Mouse (Mus musculus) kidney, postnatal 25 days (tissue): ENCODE results near the gene Uchl3.

Experiments
- DNase-seq, 2 experiments: peaks; one replicate each; pipeline ENCODE4 v3.0.0; 2021; ENCODE audit warnings: mixed read lengths in 2 of 2

The Uchl3 gene

DNA sequence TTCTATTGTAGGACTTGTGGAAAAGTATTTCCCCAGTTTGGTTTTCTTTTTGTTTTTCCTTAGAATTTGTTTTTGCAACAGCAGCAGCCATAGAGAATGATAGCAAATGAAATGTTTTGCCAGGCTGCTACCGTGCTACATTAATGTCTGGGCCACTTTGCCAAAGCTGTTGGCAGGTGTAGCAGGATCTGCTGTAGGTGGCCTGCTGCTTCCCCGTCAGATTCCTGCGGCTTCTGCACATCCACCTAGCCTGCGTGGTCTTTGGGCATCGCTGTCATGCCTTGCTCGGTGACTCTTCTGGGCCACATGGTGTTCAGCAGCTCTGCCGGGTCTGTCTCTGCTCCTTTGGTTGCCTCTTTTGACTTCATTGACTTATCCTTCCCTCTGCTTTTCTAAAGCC, 14.9 kb downstream of the Uchl3 start:
- DNase-seq, result no peak

- DNase-seq, result no peak
These were observed 18.5 kb downstream of the Uchl3 start for GRCm38 (mm10) chr14:101672226-101672625.

DNA sequence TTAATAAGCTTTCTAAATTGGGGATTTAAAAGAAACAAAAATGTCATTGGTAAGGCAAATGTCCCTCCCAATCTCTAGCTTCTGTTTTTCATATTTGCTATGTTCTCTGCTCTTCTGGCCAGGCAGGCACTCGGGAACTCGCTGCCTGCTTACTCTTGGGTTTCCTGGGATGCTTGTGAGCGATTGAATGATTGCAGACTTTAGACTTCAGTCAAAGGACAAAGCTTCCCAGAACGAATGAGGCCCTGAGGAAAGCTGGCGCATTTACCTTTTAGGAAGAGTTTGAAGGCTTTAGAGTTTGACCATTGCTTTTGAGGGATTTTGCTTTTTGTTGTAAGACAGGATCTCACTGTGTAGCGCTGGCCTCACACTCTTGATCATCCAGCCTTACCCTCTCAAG, 33.9 kb downstream of the Uchl3 start:
- DNase-seq, result peak; percentile 31 to 56

GRCm38 (mm10) chr14:101688406-101688805, 34.6 kb downstream of the Uchl3 start:
- DNase-seq, result no peak

GRCm38 (mm10) chr14:101704479-101704878, 50.7 kb downstream of the Uchl3 start:
- DNase-seq, result no peak

DNA sequence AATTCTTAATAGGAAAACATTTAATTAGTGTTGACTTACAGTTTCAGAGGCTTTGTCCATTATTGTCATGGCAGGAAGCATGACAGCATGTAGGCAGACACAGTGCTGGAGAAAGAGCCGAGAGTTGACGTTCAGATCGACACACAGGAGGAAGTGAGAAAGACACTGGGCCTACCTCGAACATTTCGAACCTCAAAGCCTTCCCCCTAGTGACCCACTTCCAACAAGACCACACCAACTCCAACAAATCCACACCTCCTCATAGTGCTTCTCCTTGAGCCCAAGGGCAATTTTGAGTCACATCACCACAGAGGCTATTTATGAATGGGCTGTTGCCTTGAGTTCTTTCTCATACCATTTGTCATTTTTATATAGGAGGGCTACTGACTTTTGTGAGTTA, 53.3 kb downstream of the Uchl3 start:
- DNase-seq, result no peak

DNA sequence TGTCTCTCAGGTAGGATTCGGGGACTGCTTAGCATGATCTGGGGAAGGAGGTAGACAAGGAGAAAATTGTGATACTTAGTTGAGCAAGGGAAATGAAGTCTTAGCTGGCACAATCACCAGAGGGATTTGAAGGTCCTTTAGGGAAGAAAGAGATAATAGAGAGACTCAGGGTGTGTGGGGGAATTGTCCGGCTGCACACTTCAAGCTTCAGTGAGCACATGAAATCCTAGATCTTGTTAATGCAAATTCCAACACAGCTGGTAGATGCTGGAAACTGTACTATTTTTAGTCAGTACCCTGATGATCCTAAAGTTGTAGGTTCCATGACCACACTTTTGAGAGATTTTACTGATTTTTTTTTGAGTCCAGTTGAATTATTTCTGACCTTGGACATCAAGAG, 60.6 kb downstream of the Uchl3 start:
- DNase-seq, result no peak

DNA sequence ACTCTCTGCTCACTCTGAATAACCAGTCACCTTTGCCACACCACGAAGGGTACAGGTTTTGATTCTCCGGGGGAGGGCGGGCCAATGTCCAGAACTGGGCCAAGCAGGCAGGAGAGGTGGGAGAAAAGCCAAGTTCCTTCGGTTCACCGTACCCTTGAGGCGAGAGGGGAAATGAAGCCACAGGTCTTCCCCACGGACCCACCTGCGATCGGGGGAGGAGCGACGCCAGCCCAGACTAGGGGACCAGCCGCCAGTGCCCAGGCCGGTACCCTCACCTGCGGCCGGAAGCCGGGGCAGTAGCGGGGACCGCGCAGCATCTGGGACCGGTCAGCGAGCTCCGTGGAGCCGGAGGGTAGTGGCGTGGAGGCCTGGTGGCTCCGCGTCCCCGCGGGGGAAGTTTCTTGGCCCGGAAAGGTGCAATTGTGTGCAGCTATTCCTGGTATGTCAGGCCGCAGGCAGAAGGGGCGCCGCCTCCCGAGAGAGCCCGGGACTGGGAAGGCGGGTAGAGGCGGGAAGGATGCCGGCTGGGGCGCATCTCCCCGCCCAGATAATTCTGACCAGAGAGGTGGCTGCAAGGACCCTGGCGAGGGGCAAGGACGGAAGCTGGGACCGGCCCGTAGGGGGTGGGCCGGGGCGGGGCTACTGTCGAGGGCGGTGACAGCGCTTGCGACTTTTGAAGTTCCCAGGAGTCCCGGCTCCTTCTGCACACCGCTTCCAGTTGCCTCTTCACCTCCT, 75.6 kb downstream of the Uchl3 start, which contains the start of the genes Gm9922 and Lmo7:
Gene Gm9922 (minus strand): TSS at position 578 of the 735 bp plus-strand sequence.
Gene Lmo7 (plus strand): TSS at position 721 of the 735 bp plus-strand sequence.
- peak; percentile 87 to 95 for DNase-seq

DNA sequence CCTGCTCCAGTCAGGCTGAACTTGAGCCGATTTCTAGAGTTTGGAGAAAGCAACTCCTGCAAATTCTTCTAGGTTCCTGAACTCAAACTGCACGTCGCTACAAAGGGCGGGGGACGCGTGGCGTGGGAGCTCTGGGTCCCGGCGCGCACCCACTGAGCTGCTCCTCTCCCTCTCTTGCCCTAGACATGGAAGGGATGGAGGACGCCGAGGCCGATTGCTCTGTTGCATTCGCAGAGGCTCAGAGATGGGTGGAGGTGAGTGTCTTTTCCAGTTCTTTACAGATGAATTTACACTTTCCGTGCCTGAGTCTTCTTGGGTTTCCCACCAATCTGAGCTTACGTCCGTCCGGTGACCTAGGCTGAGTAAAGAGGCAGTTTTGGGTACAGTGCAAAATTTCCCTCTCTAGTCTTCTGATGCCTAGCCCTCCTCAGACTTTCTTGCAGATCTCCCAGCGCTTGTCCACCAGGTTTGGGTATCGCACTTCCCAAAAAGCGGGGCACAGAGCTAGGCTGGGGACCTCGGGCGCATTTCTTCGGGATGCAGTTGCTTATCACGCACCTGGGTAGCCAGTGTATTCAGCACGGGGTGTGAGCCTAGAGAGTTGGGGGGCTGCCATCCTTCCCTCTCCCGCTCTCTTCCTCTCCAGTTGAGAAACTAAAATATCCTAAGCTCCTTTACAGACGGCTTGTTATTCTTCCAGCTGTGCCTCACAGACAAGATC, 76.4 kb downstream of the Uchl3 start:
- DNase-seq, result peak in 1 of 2 experiments; percentile 35

DNA sequence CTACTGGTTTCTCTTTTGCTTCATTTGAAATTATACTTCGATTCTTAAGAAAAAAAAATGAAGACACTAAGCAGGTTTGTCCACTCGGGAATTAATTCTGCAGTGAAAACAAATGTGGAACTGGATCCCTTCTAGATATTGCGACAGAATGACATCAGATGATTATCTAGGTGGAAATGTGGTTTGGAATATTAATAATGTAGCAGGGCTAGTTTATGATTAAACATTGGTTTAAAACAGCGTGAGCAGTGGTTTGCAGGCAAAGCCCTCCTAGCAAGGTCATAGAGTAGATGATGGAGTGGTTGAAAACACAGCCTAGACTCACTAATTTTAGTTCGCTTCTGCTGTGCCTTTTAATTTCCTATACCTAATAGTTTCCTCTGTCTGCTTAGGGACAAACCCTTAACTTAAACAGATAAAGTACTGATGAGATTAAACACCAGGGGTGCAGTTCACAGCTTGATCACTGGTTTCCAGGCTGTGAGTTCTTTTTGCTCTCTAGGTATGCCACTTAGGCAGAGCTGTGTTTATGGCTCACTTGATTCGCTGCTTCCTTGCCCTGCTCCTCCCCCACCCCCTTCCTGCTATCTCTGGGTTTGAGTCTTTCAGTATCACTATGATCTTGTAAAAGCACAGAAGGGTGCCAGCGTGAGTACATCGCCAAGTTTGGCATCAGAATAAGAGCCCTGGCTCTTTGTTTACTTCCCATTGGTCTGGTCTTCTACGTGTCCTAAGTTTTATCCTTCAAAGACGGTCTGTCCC, 80.0 kb downstream of the Uchl3 start:
- no peak for DNase-seq

DNA sequence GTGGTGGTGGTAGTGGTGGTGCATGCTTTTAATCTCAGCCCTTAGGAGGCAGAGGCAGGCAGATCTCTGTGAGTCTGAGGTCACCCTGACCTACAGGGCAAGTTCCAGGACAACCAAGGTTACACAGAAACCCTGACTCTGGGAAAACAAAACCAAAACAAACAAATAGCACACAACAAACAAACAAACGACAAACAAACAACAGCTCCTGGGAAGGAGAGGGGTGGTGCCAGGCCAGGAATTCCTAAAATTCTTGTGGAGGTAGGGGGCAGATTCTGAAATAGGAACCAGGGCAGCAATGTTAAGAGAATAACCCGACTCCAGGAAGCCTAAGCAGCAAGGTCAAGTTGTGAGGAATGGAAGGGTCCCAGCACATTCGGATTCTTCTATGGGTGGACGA, 83.7 kb downstream of the Uchl3 start:
- no peak for DNase-seq
